Mouse (Mus musculus) hindbrain, embryonic 10.5 days (tissue): ENCODE data around the gene Irx2. TPM values are rescaled to one million over a fixed set of nuclear protein-coding genes. Genes with fewer than 3 reads are reported as not detected.
A peak's percentile ranks its signal among the peaks of the same experiment; 100 is the strongest.

Source experiments
- DNase-seq: peaks from one replicate; pipeline ENCODE4 v3.0.0-alpha.2; 2017; ENCODE audit warnings: low spot score
- H3K27ac ChIP-seq: fragments of 300-500 bp; sonication (generic); 2 replicates; pipeline ENCODE4 v1.5.1; 2016; ENCODE audit warnings: mild to moderate bottlenecking, moderate library complexity
- H3K27me3 ChIP-seq: fragments of 300-500 bp; sonication (generic); 2 replicates; pipeline ENCODE4 v1.6.1; 2016; ENCODE audit warnings: mild to moderate bottlenecking; ENCODE audit not compliant: poor library complexity, insufficient read depth, severe bottlenecking
- H3K36me3 ChIP-seq: fragments of 300-500 bp; sonication (generic); 2 replicates; pipeline ENCODE4 v1.6.1; 2016; ENCODE audit warnings: mild to moderate bottlenecking, moderate library complexity
- H3K4me1 ChIP-seq: fragments of 300-500 bp; sonication (generic); replicated peaks from 2 replicates; pipeline ENCODE4 v1.6.1; 2016; ENCODE audit warnings: mild to moderate bottlenecking
- H3K4me3 ChIP-seq: fragments of 300-500 bp; sonication (generic); 2 replicates; pipeline ENCODE4 v1.5.1; 2016; ENCODE audit warnings: mild to moderate bottlenecking, moderate library complexity
- H3K9me3 ChIP-seq: fragments of 300-500 bp; sonication (generic); 2 replicates; pipeline ENCODE4 v1.6.1; 2016; ENCODE audit warnings: mild to moderate bottlenecking, moderate library complexity
- WGBS: fragments of 180-500 bp; shearing (Covaris S2); methylation state at CpG from one replicate; pipeline ENCODE4 v1.1.7; 2016; 5-methylcytosine and 5-hydroxymethylcytosine counted together
- polyA plus RNA-seq: library from polyadenylated mRNA; unstranded; fragments of >200 nt; fragmentation: Nextera tagmentation; extraction: Ambion mirVana; gene quantifications from 2 replicates; pipeline ENCODE4 v1.2.1, GENCODE M21; 2016

Irx2 gene
- polyA plus RNA-seq, 1 experiment from 2014 or later: 50.5 TPM

- peaks cover 93% of the 10 kb centered on the region for H3K27me3 ChIP-seq
- no peak for DNase-seq
- H3K9me3 ChIP-seq: no peaks in the 10 kb centered on the region
- H3K27ac ChIP-seq: peak overlapping the region; percentile 82
- 6% methylated on average over 11 of the region's 11 CpGs for WGBS
- peaks cover 56% of the 10 kb centered on the region for H3K4me1 ChIP-seq
- H3K4me3 ChIP-seq: peak overlapping the region; percentile 54
- no peaks in the 10 kb centered on the region for H3K36me3 ChIP-seq
Measured at GRCm38 (mm10) chr13:72640131-72640521, 11.5 kb downstream of the Irx2 start.

GRCm38 (mm10) chr13:72656447-72656846 lies 27.8 kb downstream of the Irx2 start:
- H3K27ac ChIP-seq: no peak overlapping the region
- no peak overlapping the region for H3K4me3 ChIP-seq
- WGBS: 50% methylated on average over 1 of the region's 1 CpGs
- H3K27me3 ChIP-seq: no peaks in the 10 kb centered on the region
- H3K9me3 ChIP-seq: no peaks in the 10 kb centered on the region
- peaks cover 14% of the 10 kb centered on the region; the same call in 1 of the 2 replicates for H3K4me1 ChIP-seq
- DNase-seq: no peak
- H3K36me3 ChIP-seq: no peaks in the 10 kb centered on the region

- WGBS: 93% methylated on average over 1 of the region's 1 CpGs
- no peak for DNase-seq
- Histone ChIP-seq H3K27me3 (no peaks in the 10 kb centered on the region), H3K4me1 (peaks cover 12% of the 10 kb centered on the region), H3K9me3 (no peaks in the 10 kb centered on the region), H3K27ac (no peak overlapping the region), H3K36me3 (no peaks in the 10 kb centered on the region), H3K4me3 (no peak overlapping the region)
Measured at GRCm38 (mm10) chr13:72675826-72676225, 47.2 kb downstream of the Irx2 start.
